12 mouse cellular contexts compared by ENCODE assay signal in the genomic region with DNA sequence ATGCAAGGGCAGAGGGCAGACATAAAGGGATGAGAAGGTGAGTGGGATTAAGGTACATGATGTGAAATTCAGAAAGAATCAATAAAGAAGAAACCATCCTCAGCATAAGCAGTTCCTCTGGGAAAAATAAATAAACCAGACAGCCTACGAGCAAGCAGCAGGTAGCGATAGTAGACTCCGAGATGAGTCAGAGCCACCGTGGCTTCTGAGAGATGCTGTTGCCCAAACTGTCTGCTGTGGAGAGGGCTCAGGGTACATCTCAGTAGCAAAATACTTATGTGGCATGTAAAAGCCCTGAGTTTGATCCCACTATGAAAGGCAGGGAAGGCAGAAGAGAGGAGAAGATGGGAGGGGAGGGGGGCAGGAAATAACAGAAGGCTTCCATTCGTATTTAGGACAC. TPM values are rescaled to one million over a fixed set of nuclear protein-coding genes. Genes with fewer than 3 reads are reported as not detected.
"Had no signal": no experiment of that assay in that cellular context is flagged by ENCODE, and none has a peak within 500 bp of the region (broad histone marks: within the 10 kb centered on the region; RNA-seq: fewer than 3 reads in every experiment).

No protein-coding gene starts in this region.

- DNase-seq: lung, embryonic 14.5 days; lung, postnatal 10 days; lung, postnatal 4 days; retina, postnatal 1 day; right cerebral cortex, adult 18-20 months; right cerebral cortex, postnatal 25 days; right cerebral cortex, postnatal 4 days; spleen, adult 18-20 months; thymus, adult 18-20 months; thymus, postnatal 14 days; thymus, postnatal 36 days had no signal

RNA-seq across cellular contexts. Expression of a gene that starts 57.7 kb away (rescaled TPM):
- total RNA-seq: megakaryocyte-erythroid progenitor cell, adult 5-6 weeks had no signal
